Mouse (Mus musculus) brain, embryonic 14.5 days (tissue): ENCODE measurements at regions not wholly inside any gene's neighbourhood (a gene's known extent, or its start where the extent isn't known, plus 50 kb on each side); places are given as distances from the start of the nearest gene placed in this dataset.

Experiments
- CTCF ChIP-seq: fragments of 200-500 bp; IDR thresholded peaks from 2 replicates; pipeline ENCODE4 v1.5.1; 2012; ENCODE audit warnings: inconsistent platforms, mild to moderate bottlenecking, moderate library complexity, borderline replicate concordance; ENCODE audit not compliant: insufficient read depth, insufficient read length; ENCODE audit errors: extremely low read depth
- POLR2A ChIP-seq: fragments of 200-500 bp; IDR thresholded peaks from 2 replicates; pipeline ENCODE4 v1.6.1; 2012; ENCODE audit warnings: mild to moderate bottlenecking, inconsistent platforms, borderline replicate concordance; ENCODE audit not compliant: poor library complexity, insufficient read depth, insufficient read length, severe bottlenecking; ENCODE audit errors: extremely low read depth

DNA sequence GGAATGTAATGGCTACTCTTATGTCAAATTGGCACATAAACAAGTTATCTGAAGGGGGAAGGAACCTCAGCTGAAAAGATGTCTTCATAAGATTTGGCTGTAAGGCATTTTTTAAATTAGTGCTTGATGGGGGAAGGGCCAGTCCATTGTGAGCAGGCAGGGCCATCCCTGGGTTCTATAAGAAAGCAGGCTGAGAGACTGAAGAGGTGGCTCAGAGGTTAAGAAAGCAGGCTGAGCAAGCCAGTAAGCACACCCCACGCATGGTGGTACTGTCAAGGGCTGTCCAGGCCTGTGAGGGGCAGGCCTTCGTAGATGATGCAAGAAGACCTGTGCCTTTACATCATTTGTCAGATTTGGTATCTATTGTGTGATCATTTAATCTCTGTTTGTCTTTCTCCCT is 147.0 kb downstream of the Bod1 start:
- no peak for TF ChIP-seq POLR2A
- no peak for TF ChIP-seq CTCF
